Mouse (Mus musculus) stomach, adult 2 months (tissue): ENCODE measurements around the gene Gba. TPM values are rescaled to one million over a fixed set of nuclear protein-coding genes. Genes with fewer than 3 reads are reported as not detected.

Source experiments
- polyA plus RNA-seq: library from polyadenylated mRNA; depleted of rRNA; stranded (reverse); fragments of >200 nt; gene quantifications from 2 replicates; pipeline ENCODE4 v1.2.3, GENCODE M21; 2012; rRNA removed

Gene Gba
- polyA plus RNA-seq = 45.8 and 47.7 TPM in 2 replicates

DNA sequence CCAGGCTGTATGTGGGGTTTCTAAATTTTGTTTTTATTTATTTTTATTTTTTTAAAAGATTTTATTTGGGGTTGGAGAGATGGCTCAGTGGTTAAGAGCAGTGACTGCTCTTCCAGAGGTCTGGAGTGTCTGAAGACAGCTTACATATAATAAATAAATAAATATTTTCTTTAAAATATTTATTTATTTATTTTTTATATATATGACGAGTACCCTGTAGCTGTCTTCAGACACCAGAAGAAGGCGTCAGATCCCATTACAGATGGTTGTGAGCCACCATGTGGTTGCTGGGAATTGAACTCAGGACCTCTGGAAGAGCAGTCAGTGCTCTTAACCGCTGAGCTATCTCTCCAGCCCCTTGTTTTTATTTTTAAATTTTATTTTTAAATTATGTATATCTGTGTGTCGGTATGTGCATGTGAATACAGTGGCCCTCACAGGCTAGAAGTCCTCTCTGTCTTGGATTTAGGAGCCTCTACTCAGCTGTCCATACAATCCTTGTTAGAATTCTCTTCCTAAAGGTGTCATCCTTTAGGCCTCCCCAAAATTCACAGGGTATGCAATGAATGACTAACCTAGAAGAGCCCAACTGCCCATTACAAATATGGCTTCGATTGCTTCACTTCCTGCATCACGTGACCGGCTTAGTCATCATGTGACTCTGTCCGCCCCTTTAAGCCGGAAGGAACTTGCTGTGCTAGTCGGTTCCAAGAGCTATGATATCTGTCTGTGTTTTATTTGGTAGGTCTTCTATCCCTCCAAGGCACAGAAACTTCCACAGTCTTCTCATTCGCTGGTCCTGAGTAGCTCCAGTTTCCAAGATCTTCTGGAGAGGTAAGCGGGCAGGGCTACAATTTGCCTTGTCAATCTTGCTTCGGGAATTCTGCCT lies at the start of gene Gba:
Gba (plus strand) TSS at position 676 of the 889 bp plus-strand sequence.

DNA sequence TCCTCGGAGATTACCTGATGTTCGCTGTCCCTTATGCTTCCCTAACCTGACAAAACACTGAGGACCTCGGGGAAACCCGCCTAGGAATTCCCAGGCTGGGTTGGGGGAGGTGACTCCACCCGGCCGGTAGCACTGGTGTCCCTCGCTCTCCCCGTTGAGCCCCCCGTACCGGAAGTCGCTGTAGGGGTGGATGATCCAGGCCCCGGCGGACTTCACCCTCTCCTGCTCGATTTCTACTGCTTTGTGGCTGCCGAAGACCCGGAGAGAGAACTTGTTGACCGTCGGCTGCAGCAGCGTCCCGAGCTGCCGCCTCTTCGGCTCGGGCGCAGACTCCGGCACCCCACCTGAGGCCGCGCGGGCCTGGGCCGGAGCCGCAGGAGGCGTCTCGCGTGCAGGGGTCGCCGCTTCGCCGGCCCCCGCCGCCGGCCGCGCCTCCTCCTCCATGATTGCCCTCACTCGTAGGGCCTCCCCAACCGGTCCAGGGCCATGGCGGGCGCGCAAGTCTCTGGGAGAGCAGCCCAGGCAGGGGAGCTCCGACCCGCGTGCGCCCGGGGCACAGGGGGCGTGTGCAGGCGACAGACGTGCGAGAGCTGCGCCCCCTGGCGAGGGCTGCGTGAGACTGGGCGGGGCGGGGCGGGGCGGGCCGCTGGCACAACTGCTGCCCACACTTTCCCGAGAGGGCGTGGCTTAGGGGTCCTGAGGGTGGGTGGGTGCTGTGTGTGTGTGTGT lies 42.9 kb upstream of the Gba start, which contains the start of gene Hcn3:
Hcn3 (minus strand) TSS at position 581 of the 729 bp plus-strand sequence.

DNA sequence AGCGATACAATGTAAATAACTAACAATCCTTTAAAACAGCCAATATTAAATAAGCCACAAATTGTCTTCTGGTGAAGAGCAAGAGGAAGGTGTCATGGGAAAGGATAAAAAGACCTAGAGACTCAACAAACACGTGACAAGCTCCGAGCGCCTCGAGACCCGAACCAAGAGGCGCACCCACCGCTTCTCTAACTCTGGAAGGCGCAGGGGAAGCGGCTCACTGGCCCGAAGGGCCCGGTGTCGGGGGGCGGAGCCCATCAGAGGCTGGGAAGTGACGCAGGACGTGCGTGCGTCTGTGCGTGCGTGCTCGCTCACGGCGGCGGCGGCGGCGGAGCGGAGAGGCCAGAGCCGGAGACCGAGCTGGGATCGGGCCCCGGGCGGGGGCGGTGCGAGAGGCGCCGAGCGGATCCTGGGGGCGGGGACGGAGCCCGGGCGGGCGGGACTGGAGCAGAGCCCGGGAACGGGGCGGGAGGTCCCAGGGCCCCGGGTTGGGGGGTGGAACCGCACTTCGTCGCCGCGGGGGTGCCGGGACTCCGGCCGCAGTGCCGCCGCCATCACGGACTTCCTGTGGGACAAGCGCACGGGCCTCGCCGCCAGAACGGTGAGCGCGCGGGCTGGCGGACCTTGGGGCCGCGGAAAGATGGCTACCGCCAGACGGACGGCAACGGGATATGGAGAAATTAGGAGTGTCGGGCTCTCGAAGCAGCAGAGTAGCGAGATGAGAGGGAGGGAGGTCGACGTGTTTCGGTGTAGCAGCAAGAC lies 38.0 kb upstream of the Gba start, which contains the start of gene Clk2:
Clk2 (plus strand) TSS at position 290 of the 762 bp plus-strand sequence.

DNA sequence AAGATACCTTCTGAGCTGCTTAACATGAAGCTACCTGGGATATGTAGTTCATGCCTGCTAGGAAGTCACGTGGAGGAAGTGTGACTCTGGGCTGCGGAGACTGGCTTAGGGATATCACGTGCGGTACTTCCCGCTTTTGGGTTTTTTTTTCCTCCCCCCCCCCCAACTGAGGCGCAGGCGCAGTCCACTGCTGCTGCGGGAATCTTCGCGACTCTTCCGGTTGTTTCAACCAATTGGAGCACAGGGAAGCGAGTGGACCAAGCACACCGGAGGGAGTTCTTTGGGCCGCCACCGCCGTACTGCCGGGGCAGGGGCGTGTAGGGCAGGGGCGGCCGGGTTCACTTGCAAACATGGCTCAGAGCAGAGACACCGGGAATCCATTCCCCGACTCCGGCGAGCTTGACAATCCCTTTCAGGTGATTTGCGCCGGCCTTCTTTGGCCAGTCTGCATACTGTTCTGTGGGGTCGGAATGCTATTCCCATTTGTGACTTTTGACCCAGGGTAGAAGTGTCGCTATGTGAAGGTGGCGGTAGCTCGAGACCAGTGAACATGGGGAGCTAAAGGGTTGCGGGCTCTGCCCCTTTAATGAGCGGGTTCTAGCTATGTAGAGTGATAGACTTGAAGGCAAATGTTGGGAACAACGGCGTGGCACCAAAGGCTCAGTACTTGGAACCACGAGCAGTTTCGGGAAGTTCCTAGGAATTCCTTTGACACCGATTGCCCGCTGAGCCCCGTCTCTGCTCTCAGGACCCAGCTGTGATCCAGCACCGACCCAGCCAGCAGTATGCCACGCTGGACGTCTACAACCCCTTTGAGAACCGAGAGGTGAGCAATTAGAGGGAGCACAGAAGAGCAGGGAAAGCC lies 25.3 kb upstream of the Gba start, which contains the start of gene Scamp3:
Scamp3 (plus strand) TSS at position 232 of the 865 bp plus-strand sequence.

DNA sequence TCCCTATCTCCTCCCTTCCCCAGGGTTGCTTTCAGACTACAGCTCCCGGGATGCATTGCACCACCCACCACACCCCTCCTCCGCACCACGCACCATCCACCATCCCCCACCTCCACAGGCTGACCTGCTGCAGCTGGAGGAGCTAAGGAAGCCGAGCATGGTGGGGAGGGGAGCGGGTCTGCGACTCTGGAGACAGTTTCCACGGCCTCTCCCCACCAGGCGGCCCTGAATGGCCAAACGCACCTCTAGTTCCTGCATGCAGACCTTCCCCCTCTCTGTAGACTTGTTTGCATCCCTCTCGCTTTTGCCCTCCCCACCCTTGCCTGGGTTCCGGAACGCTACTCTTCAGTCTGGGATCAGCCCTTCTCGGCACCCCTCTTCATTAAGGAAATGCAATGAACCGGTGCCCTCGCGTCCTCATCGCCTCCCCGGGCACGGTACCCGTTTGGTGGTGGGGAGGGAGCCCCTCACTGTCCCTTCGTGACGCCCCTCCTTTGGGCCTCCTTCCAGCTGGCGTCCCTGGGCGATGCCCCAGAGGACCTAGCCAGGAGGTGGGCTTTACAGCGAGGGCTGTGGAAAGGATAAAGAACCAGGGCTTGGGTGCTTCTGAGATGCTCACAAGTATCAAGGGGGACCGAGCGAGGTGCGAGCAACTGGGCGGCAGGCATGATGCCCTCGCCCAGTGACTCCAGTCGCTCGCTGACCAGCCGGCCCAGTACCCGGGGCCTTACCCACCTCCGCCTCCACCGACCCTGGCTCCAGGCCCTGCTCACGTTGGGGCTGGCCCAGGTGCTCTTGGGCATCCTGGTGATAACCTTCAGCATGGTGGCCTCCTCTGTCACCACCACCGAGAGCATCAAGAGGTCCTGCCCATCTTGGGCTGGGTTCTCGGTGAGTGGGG lies 19.4 kb upstream of the Gba start, which contains the start of gene Fam189b:
Fam189b (plus strand) TSS at position 86 of the 901 bp plus-strand sequence.

DNA sequence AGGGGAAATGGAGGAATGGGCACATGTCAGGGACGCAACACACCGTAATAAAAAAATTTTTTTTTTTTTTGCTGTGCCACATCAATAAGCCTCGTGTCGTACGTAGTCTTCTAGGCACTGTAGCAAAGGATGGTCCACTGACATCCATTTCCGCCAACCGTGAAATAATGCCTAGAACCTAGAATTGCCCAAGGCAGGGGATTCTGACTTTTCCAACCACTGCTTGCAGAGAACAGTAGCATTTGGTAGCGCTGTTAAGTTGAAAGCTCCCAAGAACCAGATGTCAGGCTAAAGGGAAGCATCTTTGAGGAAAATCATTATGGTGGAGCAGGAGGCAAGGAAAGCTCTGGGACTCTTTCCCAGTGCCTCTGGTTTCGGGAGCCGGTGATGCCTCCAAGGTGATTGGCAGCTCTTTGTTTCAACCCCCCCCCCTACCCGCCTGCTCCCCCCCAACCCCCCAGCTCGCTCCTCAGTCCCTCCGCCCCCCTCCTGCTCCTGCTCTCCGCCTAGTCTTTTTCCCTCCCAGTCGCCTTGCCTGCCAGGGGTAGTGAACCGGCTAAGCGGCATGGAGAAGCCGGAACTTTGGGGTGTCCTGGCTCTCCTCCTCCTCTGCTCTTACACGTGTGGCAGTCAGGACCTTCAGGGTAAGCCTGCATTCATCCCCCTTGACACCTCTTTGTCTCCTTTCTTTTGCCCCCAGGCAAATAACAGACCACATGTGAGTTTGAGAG lies 12.1 kb downstream of the Gba start, which contains the start of gene Thbs3:
Thbs3 (plus strand) TSS at position 500 of the 731 bp plus-strand sequence.

DNA sequence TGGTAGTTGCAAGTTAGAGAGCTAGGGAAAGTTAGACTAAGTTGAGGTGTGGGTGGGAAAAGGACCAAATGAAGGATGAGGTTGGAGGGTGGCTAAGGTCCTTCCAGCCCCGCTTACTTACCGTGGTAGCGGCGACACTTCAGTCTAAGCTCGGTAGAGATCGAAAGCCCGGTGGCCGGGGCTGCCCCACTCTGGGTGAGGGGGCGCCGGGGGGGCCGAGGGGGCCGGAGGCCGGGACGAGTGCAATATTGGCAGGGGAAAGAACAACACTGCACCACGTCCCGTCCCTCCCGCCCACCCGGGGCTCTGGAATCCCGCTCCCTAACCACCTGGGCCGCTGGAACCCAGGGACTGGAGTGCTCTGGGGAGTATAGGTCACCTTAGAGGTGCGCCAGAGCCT lies 24.2 kb downstream of the Gba start, which contains the start of gene Mtx1:
Mtx1 (minus strand) TSS at position 189 of the 400 bp plus-strand sequence.

DNA sequence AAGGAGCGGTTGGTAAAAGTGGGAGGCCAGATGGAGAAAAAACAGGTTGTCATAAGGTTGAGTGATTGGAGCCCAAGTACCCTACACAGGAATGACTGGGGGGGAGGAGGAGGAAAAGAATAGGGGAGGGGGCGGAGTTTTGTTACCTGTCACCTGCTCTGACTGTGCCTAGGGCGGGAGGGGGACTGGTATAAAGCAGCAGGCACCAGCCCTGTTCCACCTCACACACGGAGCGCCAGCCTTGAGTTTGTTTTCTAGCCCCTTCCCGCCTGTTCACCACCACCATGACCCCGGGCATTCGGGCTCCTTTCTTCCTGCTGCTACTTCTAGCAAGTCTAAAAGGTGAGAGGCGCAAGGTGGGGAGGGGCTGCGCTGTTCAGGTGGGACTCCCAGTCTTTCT lies 26.1 kb downstream of the Gba start, which contains the start of gene Muc1:
Muc1 (plus strand) TSS at position 222 of the 400 bp plus-strand sequence.

DNA sequence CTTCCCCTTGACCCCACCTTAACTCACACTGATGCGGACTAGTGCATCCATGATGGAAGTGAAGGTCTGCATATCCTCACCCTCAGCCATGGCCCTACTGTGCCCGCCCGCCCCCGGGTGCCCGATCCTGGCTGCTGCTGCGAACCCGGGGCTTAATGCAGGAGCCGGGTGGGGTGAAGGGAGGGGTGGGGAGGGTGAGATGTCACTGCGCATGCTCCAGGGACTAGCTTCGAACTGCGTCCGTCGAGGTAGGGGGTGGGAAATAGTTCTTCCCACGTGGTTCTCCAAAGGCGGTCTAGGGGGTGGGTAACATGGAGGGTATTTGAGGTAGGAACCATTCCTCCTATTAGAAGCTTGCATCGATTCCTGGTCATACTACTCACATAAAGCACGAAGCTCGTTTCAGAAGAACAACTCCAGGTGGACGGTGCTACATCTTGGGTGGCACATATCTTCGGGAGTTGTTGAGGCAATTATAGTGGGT lies 43.0 kb downstream of the Gba start, which contains the start of gene Krtcap2:
Krtcap2 (plus strand) TSS at position 279 of the 484 bp plus-strand sequence.

DNA sequence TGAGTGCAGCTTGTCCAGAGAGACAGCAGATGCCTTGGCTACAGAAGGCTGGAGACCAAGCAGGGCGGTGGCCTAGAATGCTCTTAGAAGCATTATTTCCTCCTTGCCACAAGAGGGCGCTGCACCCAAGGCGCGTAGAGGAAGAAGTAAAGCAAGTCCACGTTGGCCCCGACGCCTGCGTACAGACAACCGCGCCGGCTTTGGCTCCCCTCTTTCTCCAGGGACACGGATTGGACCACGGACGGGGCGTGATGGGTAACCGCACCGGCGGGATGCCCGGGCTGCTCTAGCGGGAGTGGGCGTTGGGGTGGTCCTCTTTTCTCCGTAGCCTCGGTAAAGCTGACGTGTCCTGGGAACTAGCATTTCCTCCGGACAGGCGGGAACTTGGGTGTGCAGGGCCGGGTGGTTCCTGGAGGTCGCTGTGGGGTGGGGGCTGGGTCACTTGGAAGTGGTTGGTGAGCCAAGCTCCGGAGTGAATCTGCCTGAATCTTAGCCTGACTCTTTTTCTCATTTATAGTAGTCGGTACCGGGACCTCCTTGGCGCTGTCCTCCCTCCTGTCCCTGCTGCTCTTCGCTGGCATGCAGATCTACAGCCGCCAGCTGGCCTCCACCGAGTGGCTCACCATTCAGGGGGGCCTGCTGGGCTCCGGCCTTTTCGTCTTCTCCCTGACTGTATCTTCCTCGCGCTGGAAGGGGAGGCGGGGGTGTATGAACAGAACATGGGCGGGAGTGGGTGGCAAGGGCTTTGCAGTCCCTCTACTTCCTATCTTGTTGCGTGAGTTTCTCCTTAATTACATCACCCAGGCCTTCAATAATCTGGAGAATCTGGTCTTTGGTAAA lies 43.8 kb downstream of the Gba start, which contains the start of gene Trim46:
Trim46 (minus strand) TSS at position 49 of the 840 bp plus-strand sequence.

Other genes with a start within 250 kb of the Gba start
- 33.5 and 43.6 TPM in 2 replicates for gene Rusc1, start 109.6 kb upstream of the Gba start, polyA plus RNA-seq
- gene Gm43738, start 101.8 kb upstream of the Gba start, polyA plus RNA-seq = not detected in 2 replicates
- 111 and 125 TPM in 2 replicates for gene Fdps, start 101.0 kb upstream of the Gba start, polyA plus RNA-seq
- 52.9 and 76.0 TPM in 2 replicates for gene Pklr, start 66.8 kb upstream of the Gba start, polyA plus RNA-seq
- gene Hcn3, start 42.7 kb upstream of the Gba start, polyA plus RNA-seq = 0.65 and 1.1 TPM in 2 replicates
- gene Clk2, start 38.1 kb upstream of the Gba start, polyA plus RNA-seq = 13.4 and 18.5 TPM in 2 replicates
- 74.0 and 74.9 TPM in 2 replicates for gene Scamp3, start 25.5 kb upstream of the Gba start, polyA plus RNA-seq
- gene Fam189b, start 19.8 kb upstream of the Gba start, polyA plus RNA-seq = 20.3 and 21.6 TPM in 2 replicates
- 27.5 and 28.7 TPM in 2 replicates for gene Thbs3, start 12.3 kb downstream of the Gba start, polyA plus RNA-seq
- 108 and 129 TPM in 2 replicates for gene Mtx1, start 24.2 kb downstream of the Gba start, polyA plus RNA-seq
- gene Muc1, start 26.1 kb downstream of the Gba start, polyA plus RNA-seq = 698 and 860 TPM in 2 replicates
- gene Krtcap2, start 43.0 kb downstream of the Gba start, polyA plus RNA-seq = 227 and 292 TPM in 2 replicates
- gene Trim46, start 43.4 kb downstream of the Gba start, polyA plus RNA-seq = 12.7 and 15.7 TPM in 2 replicates
- gene Dpm3, start 56.4 kb downstream of the Gba start, polyA plus RNA-seq = 275 and 451 TPM in 2 replicates
- gene Slc50a1, start 67.6 kb downstream of the Gba start, polyA plus RNA-seq = 140 and 155 TPM in 2 replicates
- gene Efna1, start 78.2 kb downstream of the Gba start, polyA plus RNA-seq = 25.4 and 26.7 TPM in 2 replicates
- 22.2 and 41.9 TPM in 2 replicates for gene Efna3, start 120.0 kb downstream of the Gba start, polyA plus RNA-seq
- gene Efna4, start 135.1 kb downstream of the Gba start, polyA plus RNA-seq = 5.6 and 17.9 TPM in 2 replicates
- gene Adam15, start 147.1 kb downstream of the Gba start, polyA plus RNA-seq = 105 and 117 TPM in 2 replicates
- gene Dcst2, start 159.0 kb downstream of the Gba start, polyA plus RNA-seq = 0.84 and 1.1 TPM in 2 replicates
- 0.03 and 0.13 TPM in 2 replicates for gene Dcst1, start 162.3 kb downstream of the Gba start, polyA plus RNA-seq
- 85.6 and 92.0 TPM in 2 replicates for gene Zbtb7b, start 191.8 kb downstream of the Gba start, polyA plus RNA-seq
- 0.35 and 0.95 TPM in 2 replicates for gene Lenep, start 199.9 kb downstream of the Gba start, polyA plus RNA-seq
- 12.9 and 14.3 TPM in 2 replicates for gene Flad1, start 208.9 kb downstream of the Gba start, polyA plus RNA-seq
- 4.7 and 4.9 TPM in 2 replicates for gene Cks1b, start 215.5 kb downstream of the Gba start, polyA plus RNA-seq
- 28.6 and 34.3 TPM in 2 replicates for gene Shc1, start 215.5 kb downstream of the Gba start, polyA plus RNA-seq
- 53.2 and 125 TPM in 2 replicates for gene Pygo2, start 227.3 kb downstream of the Gba start, polyA plus RNA-seq
- 37.4 and 38.3 TPM in 2 replicates for gene Pbxip1, start 233.8 kb downstream of the Gba start, polyA plus RNA-seq